Comparison of ENCODE assay signal across 10 mouse cellular contexts in the genomic region with DNA sequence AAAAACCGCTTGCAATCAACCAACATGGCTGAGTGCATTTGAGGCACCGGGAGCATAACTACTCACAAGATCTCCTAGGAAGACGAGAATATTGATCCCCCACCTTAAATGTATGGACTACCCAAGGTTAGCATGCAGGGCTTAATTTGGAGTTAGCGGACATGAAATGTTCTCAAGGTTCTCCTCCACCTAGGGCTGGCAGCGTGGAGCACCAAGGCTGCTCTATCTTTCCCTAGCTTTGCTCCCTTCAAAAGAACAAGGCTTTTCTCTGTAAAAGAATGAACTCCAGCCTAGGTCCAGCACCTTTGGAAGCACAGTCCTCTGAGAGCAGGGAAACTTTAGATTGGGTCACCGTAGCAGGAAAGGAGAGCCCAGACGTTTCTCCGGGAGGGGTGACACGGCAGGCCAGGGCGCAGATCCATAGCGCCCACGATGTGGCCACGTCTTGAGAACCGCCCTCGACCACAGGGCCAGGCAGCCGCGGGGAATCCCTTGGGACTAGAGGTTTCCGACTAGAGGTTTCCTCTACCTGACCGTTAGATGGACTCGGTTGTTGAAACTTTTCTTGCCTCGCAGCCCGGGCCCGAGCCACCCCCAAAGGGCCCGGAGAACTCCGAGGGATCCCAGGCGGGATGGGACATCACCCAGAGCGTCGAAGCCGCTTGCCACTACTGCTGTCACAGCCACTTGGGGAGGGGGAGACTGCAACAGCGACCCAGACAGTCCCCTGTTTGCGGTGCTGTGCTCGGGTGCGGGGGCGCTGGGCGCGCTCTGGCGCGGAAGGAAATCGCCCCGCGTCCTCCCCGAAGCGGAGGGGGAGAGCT. TPM values are rescaled to one million over a fixed set of nuclear protein-coding genes. Genes with fewer than 3 reads are reported as not detected.
DNase-seq lines count a peak whose midpoint lies in the region; ATAC-seq and TF ChIP-seq lines count a peak whose summit lies in the region.
"Had no signal": no experiment of that assay in that cellular context is flagged by ENCODE, and none has a peak within 500 bp of the region (broad histone marks: within the 10 kb centered on the region; RNA-seq: fewer than 3 reads in every experiment).

No protein-coding gene starts in this region.

- DNase-seq in gastrocnemius, adult 2 months = peak; percentile 45
- no peak for DNase-seq in gastrocnemius, postnatal 10 days
- peak; percentile 77 for DNase-seq in 3T3-L1 (ENCODE audit: low read depth, low spot score)
- no peak for DNase-seq in midbrain, postnatal 0 days (ENCODE audit: low spot score)
- DNase-seq in lung, postnatal 14 days = no peak
- DNase-seq in layer of hippocampus, adult 2 months (ENCODE audit: low spot score in 2 of 2) = no peak

- H3K36me3 ChIP-seq in embryonic facial prominence, embryonic 13.5 days = no peaks in the 10 kb centered on the region
- no peaks in the 10 kb centered on the region for H3K36me3 ChIP-seq in hindbrain, embryonic 15.5 days
- no peaks in the 10 kb centered on the region for H3K36me3 ChIP-seq in midbrain, postnatal 0 days (ENCODE audit: insufficient read depth, low read length)

- peak overlapping the region; percentile 76 for H3K4me2 ChIP-seq in embryonic facial prominence, embryonic 13.5 days
- peak overlapping the region; percentile 75 for H3K4me2 ChIP-seq in hindbrain, embryonic 15.5 days
- peak overlapping the region; percentile 79 for H3K4me2 ChIP-seq in midbrain, postnatal 0 days (ENCODE audit: low read depth, low read length, poor library complexity, severe bottlenecking)

- ATAC-seq in embryonic facial prominence, embryonic 13.5 days (ENCODE audit: insufficient number of reproducible peaks, insufficient read depth, low FRiP score, low TSS enrichment, low read depth) = peak; percentile 1; the same call in 1 of the 2 replicates
- ATAC-seq in hindbrain, embryonic 15.5 days (ENCODE audit: low FRiP score, low read depth) = peak; percentile 51
- peak; percentile 9; the same call in 1 of the 2 replicates for ATAC-seq in midbrain, postnatal 0 days (ENCODE audit: low FRiP score)

- H3K4me1 ChIP-seq in embryonic facial prominence, embryonic 13.5 days = peaks cover 10% of the 10 kb centered on the region
- peaks cover 22% of the 10 kb centered on the region for H3K4me1 ChIP-seq in hindbrain, embryonic 15.5 days (replicated peaks)
- H3K4me1 ChIP-seq in midbrain, postnatal 0 days (ENCODE audit: insufficient read depth, low read length) = no peaks in the 10 kb centered on the region

- peak overlapping the region; percentile 84 for H3K27ac ChIP-seq in gastrocnemius, adult 2 months
- H3K27ac ChIP-seq in embryonic facial prominence, embryonic 13.5 days = peak overlapping the region; percentile 99
- no peak overlapping the region; the same call in 1 of the 2 replicates for H3K27ac ChIP-seq in hindbrain, embryonic 15.5 days (replicated peaks)
- H3K27ac ChIP-seq in midbrain, postnatal 0 days (ENCODE audit: low read depth, low read length) = no peak overlapping the region
- no peak overlapping the region for H3K27ac ChIP-seq in layer of hippocampus, adult 2 months

- intact Hi-C loops in gastrocnemius, adult 2 months (cut with DNase I) = no loop called here

- no peak for TF ChIP-seq CTCF in gastrocnemius, adult 2 months (IDR thresholded peaks at IDR 0.05)
- TF ChIP-seq CTCF in midbrain, postnatal 0 days (IDR thresholded peaks at IDR 0.05) = no peak
- TF ChIP-seq CTCF in layer of hippocampus, adult 2 months (conservative IDR thresholded peaks at IDR 0.05) = no peak

- WGBS in embryonic facial prominence, embryonic 13.5 days = under 1% methylated on average over 39 of the region's 43 CpGs
- WGBS in hindbrain, embryonic 15.5 days = under 1% methylated on average over 42 of the region's 43 CpGs
- 1% methylated on average over 40 of the region's 43 CpGs for WGBS in midbrain, postnatal 0 days

- H3K9ac ChIP-seq in embryonic facial prominence, embryonic 13.5 days = peak overlapping the region; percentile 100
- H3K9ac ChIP-seq in hindbrain, embryonic 15.5 days = no peak overlapping the region
- no peak overlapping the region for H3K9ac ChIP-seq in midbrain, postnatal 0 days (replicated peaks; ENCODE audit: low read length, poor library complexity, severe bottlenecking)

- no peaks in the 10 kb centered on the region for H3K9me3 ChIP-seq in embryonic facial prominence, embryonic 13.5 days
- H3K9me3 ChIP-seq in hindbrain, embryonic 15.5 days = no peaks in the 10 kb centered on the region
- no peaks in the 10 kb centered on the region for H3K9me3 ChIP-seq in midbrain, postnatal 0 days (ENCODE audit: low read length)

- H3K4me3 ChIP-seq in gastrocnemius, adult 2 months = peak overlapping the region; percentile 81
- peak overlapping the region; percentile 90 for H3K4me3 ChIP-seq in embryonic facial prominence, embryonic 13.5 days
- H3K4me3 ChIP-seq in hindbrain, embryonic 15.5 days = peak overlapping the region; percentile 41
- H3K4me3 ChIP-seq in midbrain, postnatal 0 days (ENCODE audit: low read depth, low read length) = peak overlapping the region; percentile 45
- H3K4me3 ChIP-seq in layer of hippocampus, adult 2 months = no peak overlapping the region; the same call in 1 of the 2 replicates

- peaks cover 24% of the 10 kb centered on the region for H3K27me3 ChIP-seq in embryonic facial prominence, embryonic 13.5 days
- peaks cover 74% of the 10 kb centered on the region for H3K27me3 ChIP-seq in hindbrain, embryonic 15.5 days
- peaks cover 56% of the 10 kb centered on the region for H3K27me3 ChIP-seq in midbrain, postnatal 0 days (ENCODE audit: insufficient read depth, low read length)
- H3K27me3 ChIP-seq: CH12.LX had no signal

RNA-seq across cellular contexts. Expression of gene Twist1, which starts 0.7 kb away (rescaled TPM):
- total RNA-seq in gastrocnemius, adult 2 months (2021) = 1 to 10 TPM in 1 of 2 experiments, under 1 TPM in 1; 0.92 to 1.3 TPM
- total RNA-seq in gastrocnemius, postnatal 10 days (2021) = 1 to 10 TPM; 3.9 to 8.4 TPM
- 56.1 and 63.1 TPM in 2 replicates for polyA plus RNA-seq in embryonic facial prominence, embryonic 13.5 days (2015; fragmentation: Nextera tagmentation; extraction: Ambion mirVana)
- 0.85 and 1.2 TPM in 2 replicates for polyA plus RNA-seq in hindbrain, embryonic 15.5 days (2015; fragmentation: Nextera tagmentation; extraction: Ambion mirVana)
- total RNA-seq in midbrain, postnatal 0 days (2014; rRNA removed) = 2.7 and 3.5 TPM in 2 replicates
- polyA plus RNA-seq in midbrain, postnatal 0 days (2015; fragmentation: Nextera tagmentation; extraction: Ambion mirVana) = 1.00 and 1.2 TPM in 2 replicates
- 1 to 10 TPM; 1.6 TPM for total RNA-seq in layer of hippocampus, adult 2 months (2021)
- total RNA-seq: CH12.LX had no signal

RNA-seq across cellular contexts. Expression of gene Ferd3l, which starts 28.6 kb away (rescaled TPM):
- total RNA-seq in gastrocnemius, adult 2 months (2021) = not detected
- not detected for total RNA-seq in gastrocnemius, postnatal 10 days (2021)
- not detected in 2 replicates for polyA plus RNA-seq in embryonic facial prominence, embryonic 13.5 days (2015; fragmentation: Nextera tagmentation; extraction: Ambion mirVana)
- 0.67 and 0.69 TPM in 2 replicates for polyA plus RNA-seq in hindbrain, embryonic 15.5 days (2015; fragmentation: Nextera tagmentation; extraction: Ambion mirVana)
- total RNA-seq in midbrain, postnatal 0 days (2014; rRNA removed) = 0.71 and 1.5 TPM in 2 replicates
- 0.26 and 0.53 TPM in 2 replicates for polyA plus RNA-seq in midbrain, postnatal 0 days (2015; fragmentation: Nextera tagmentation; extraction: Ambion mirVana)
- total RNA-seq in layer of hippocampus, adult 2 months (2021) = not detected
- total RNA-seq: CH12.LX had no signal
- polyA plus RNA-seq: gonadal fat pad, adult 2 months had no signal

Comparison
In these comparisons a context has a peak if more than half of its experiments do, and no peak if none do; other contexts are left out.
1. DNase-seq: peak in gastrocnemius, adult 2 months (single experiment) and 3T3-L1 (single experiment); none in gastrocnemius, postnatal 10 days (single experiment), midbrain, postnatal 0 days (single experiment), lung, postnatal 14 days (single experiment) and layer of hippocampus, adult 2 months (0 of 2).
2. H3K27ac ChIP-seq: peak in gastrocnemius, adult 2 months (single experiment) and embryonic facial prominence, embryonic 13.5 days (single experiment); none in hindbrain, embryonic 15.5 days (single experiment), midbrain, postnatal 0 days (single experiment) and layer of hippocampus, adult 2 months (single experiment).
3. ATAC-seq: peak in every context shown above with its lines; median percentile 51 in hindbrain, embryonic 15.5 days; 9 in midbrain, postnatal 0 days; 1 in embryonic facial prominence, embryonic 13.5 days.
4. Peak in every context shown above with its lines, with median percentiles within 50 percentile points of each other: H3K4me2 ChIP-seq.